Mouse (Mus musculus) heart, embryonic 13.5 days (tissue): ENCODE measurements at regions not wholly inside any gene's neighbourhood (a gene's known extent, or its start where the extent isn't known, plus 50 kb on each side); places are given as distances from the start of the nearest gene placed in this dataset.

Source experiments
- ATAC-seq: fragments of 200-750 bp; cut with Nextera tagmentation; 2 replicates; pipeline ENCODE4 v1.8.0; 2017; ENCODE audit warnings: moderate TSS enrichment; ENCODE audit not compliant: insufficient number of reproducible peaks, low FRiP score, low TSS enrichment; ENCODE audit errors: extremely low read depth
- H3K27ac ChIP-seq: fragments of 300-500 bp; sonication (generic); replicated peaks from 2 replicates; pipeline ENCODE4 v1.5.1; 2015; ENCODE audit warnings: moderate library complexity, mild to moderate bottlenecking, inconsistent platforms
- H3K27me3 ChIP-seq: fragments of 300-500 bp; sonication (generic); replicated peaks from 2 replicates; pipeline ENCODE4 v1.6.1; 2015; ENCODE audit warnings: mild to moderate bottlenecking, inconsistent platforms
- H3K36me3 ChIP-seq: fragments of 300-500 bp; sonication (generic); 2 replicates; pipeline ENCODE4 v1.6.1; 2015; ENCODE audit warnings: mild to moderate bottlenecking, inconsistent platforms
- H3K4me1 ChIP-seq: fragments of 300-500 bp; sonication (generic); 2 replicates; pipeline ENCODE4 v1.6.1; 2015; ENCODE audit warnings: inconsistent platforms
- H3K4me2 ChIP-seq: fragments of 300-500 bp; sonication (generic); 2 replicates; pipeline ENCODE4 v1.6.1; 2015; ENCODE audit warnings: inconsistent platforms, mild to moderate bottlenecking, moderate library complexity
- H3K4me3 ChIP-seq: fragments of 300-500 bp; sonication (generic); 2 replicates; pipeline ENCODE4 v1.5.1; 2015; ENCODE audit warnings: moderate library complexity, mild to moderate bottlenecking, inconsistent platforms
- H3K9ac ChIP-seq: fragments of 300-500 bp; sonication (generic); 2 replicates; pipeline ENCODE4 v1.6.1; 2015; ENCODE audit warnings: inconsistent platforms, mild to moderate bottlenecking, moderate library complexity
- H3K9me3 ChIP-seq: fragments of 300-500 bp; sonication (generic); 2 replicates; pipeline ENCODE4 v1.6.1; 2016; ENCODE audit warnings: inconsistent platforms
- WGBS: fragments of 180-500 bp; shearing (Covaris S2); methylation state at CpG from one replicate; pipeline ENCODE4 v1.1.7; 2015; ENCODE audit warnings: mixed read lengths; 5-methylcytosine and 5-hydroxymethylcytosine counted together

DNA sequence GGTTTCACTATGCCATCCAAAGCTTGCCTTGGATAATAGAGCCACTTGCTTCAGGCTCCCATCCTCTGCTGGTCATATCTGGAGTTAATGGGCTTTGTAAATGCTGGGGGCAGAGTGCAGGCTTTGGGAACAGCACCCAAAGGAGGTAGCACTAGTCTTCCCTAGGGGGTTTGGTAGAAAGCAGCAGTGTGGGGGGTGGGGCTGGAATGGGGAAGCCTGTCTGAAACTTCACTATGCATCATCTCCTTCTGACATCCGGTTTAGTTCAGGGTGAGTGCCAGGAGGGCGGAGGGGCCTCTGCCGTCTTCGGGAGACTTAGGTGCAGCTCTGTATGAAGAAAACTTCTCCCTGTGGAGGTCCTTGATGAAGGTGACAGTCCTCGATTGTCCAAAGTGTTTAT, 124.8 kb downstream of the Cd24a start:
- WGBS: 66% methylated on average over 5 of the region's 5 CpGs
- Histone ChIP-seq H3K27me3 (peaks cover 8% of the 10 kb centered on the region), H3K4me1 (0 out of 2 replicates have a peak, but pooled peaks cover under 1% of the 10 kb centered on the region), H3K36me3 (no peaks in the 10 kb centered on the region), H3K9me3 (no peaks in the 10 kb centered on the region), H3K4me3 (no peak overlapping the region), H3K27ac (no peak overlapping the region), H3K9ac (no peak overlapping the region), H3K4me2 (no peak overlapping the region)
- no peak for ATAC-seq

DNA sequence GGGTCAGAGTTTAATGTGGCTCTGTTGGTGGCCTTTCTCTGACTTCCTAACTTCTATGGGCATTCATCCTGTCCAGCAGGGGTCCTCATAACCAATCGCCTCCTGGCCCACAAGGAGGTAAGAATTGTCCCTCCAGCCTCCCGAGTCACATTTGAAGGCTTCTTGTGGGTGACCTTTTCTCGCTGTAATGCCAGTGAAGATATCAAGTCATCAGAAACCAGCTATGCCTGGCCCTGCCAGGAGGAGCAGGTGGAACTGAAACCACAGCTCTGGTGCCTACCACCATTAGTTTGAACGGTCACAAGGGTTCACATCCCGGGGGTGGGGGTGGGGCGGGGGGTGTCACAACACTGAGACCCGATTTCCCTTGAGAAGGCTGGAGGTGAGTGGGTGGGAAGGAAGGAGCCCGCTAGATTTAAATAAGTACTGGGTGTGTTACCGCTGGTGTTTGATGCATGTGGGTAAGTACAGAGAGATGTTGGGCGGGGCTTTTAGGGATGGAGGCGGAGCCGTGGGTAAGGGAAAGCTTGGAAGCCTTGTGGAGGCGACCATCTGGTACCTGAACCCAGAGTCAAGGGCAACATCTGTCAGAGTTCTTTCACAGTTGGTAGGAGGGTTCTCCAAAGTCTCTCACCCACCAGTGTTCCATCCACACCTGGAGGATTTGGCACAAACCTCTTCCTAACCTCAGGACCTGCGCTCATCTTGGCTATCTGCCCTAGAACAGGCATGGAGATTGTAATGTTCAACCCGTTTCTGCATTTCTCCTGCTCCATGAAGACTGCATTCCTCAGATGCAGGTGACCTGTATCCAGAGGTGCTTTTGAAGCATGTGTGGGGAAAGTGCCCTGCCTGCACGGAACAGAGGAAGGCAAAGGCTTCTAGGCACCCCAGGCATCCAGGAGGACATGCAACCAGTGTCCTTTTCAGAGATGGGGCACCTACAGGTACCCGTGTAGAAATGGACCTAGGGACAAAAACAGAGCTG, 128.2 kb downstream of the Cd24a start:
- H3K4me3 ChIP-seq: no peak overlapping the region

DNA sequence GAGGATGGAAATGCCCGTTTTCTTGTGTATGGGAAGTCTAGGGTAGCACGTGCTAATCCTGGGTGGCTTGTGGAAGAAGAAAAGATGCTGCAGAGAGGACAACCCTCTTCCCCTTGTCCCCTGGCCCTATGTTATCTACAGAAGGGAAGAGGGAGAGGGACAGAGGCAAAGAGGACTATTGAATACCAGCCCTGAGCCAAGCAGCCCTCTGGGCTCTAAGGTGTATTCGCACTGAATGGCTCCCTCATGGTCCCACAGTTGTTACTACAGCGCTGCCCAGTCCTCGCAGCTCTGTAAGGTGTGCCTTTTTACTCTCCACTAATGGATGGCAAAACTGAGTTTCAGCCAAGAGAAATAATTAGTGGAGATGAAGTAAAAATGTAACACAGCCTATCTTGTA, 128.9 kb downstream of the Cd24a start:
- ATAC-seq: no peak
- Histone ChIP-seq H3K36me3 (no peaks in the 10 kb centered on the region), H3K4me3 (no peak overlapping the region), H3K27me3 (peaks cover 8% of the 10 kb centered on the region), H3K9me3 (peaks cover 3% of the 10 kb centered on the region; the same call in 1 of the 2 replicates), H3K9ac (no peak overlapping the region), H3K4me2 (no peak overlapping the region), H3K4me1 (no peaks in the 10 kb centered on the region), H3K27ac (no peak overlapping the region)
- 59% methylated on average over 5 of the region's 5 CpGs for WGBS

More for the DNA sequence above, 128.2 kb downstream of the Cd24a start:
- WGBS: 44% methylated on average over 17 of the region's 17 CpGs
- H3K9ac ChIP-seq: no peak overlapping the region
- H3K27me3 ChIP-seq: peaks cover 8% of the 10 kb centered on the region
- H3K36me3 ChIP-seq: no peaks in the 10 kb centered on the region
- ATAC-seq: no peak
- peak overlapping the region; percentile 39 for H3K4me2 ChIP-seq
- no peaks in the 10 kb centered on the region for H3K4me1 ChIP-seq
- H3K9me3 ChIP-seq: no peaks in the 10 kb centered on the region
- H3K27ac ChIP-seq: no peak overlapping the region

DNA sequence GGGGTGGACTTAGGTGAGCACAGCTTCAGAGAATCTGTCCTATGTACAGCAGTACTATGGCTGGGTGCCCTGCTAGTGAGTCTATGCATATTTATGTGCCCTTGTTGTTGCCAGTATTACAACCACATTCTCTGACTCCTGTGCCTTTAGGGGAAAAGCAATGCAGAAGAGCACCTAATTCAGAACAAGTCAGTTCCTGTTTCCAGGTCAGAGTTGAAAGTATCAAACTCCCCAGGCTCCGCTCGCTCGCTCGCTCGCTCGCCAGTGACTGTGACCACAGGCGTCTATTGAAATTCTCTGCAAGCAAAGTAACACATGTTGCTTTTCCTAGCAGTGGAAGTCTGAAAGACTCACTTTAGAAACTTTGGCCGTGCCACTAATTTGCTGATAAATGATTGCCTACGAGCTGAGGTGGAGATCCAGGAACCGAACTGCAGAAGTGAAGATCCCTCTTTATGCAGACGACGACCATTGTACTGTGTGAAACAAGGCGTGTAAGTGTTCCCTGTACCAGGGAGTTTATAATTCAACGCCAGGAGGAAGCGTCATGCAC, 129.8 kb downstream of the Cd24a start:
- peaks cover 8% of the 10 kb centered on the region for H3K27me3 ChIP-seq
- no peaks in the 10 kb centered on the region for H3K4me1 ChIP-seq
- H3K4me3 ChIP-seq: no peak overlapping the region
- H3K4me2 ChIP-seq: no peak overlapping the region
- no peaks in the 10 kb centered on the region for H3K36me3 ChIP-seq
- H3K27ac ChIP-seq: no peak overlapping the region
- ATAC-seq: no peak
- H3K9me3 ChIP-seq: peaks cover 5% of the 10 kb centered on the region; the same call in 1 of the 2 replicates
- 67% methylated on average over 15 of the region's 15 CpGs for WGBS
- no peak overlapping the region for H3K9ac ChIP-seq

DNA sequence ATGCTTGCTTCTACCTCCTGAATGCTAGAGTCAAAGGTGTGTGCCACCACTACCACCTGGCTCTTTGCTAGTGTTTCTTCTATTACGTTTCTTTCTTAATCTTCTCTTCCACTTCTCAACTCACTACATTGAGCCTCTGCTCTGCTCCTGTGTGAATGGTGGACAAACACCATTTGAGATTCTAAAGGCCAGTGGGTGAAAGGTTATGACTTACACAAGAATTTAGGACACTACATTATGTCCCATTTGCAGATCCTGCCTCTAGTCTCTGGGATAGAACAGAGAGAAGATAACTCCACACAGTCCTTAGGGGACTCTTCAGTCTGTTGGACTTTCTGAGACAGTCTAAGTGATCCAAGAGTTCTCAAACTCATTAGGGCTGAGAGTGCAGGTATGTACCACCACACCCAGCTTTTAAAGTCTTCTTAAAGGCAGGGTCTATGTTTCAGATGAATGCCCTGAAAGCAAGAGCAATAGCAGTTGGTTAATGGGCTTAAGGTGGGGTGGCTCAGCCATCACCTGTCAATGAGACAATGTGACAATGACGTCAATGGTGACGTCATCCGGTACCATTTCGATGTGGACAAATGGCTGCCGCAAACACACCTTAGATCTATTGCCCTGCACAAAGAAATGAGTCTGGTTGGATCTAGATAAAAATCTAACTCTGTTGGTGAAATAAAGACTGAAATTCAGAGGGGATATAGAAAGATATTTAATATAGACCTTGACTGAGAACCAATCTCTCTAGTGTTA, 131.4 kb downstream of the Cd24a start:
- Histone ChIP-seq H3K9ac (no peak overlapping the region), H3K4me2 (no peak overlapping the region), H3K4me3 (no peak overlapping the region), H3K9me3 (peaks cover 5% of the 10 kb centered on the region; the same call in 1 of the 2 replicates), H3K27me3 (peaks cover 8% of the 10 kb centered on the region), H3K36me3 (no peaks in the 10 kb centered on the region), H3K27ac (no peak overlapping the region), H3K4me1 (no peaks in the 10 kb centered on the region)
- ATAC-seq: no peak
- 87% methylated on average over 6 of the region's 6 CpGs for WGBS

DNA sequence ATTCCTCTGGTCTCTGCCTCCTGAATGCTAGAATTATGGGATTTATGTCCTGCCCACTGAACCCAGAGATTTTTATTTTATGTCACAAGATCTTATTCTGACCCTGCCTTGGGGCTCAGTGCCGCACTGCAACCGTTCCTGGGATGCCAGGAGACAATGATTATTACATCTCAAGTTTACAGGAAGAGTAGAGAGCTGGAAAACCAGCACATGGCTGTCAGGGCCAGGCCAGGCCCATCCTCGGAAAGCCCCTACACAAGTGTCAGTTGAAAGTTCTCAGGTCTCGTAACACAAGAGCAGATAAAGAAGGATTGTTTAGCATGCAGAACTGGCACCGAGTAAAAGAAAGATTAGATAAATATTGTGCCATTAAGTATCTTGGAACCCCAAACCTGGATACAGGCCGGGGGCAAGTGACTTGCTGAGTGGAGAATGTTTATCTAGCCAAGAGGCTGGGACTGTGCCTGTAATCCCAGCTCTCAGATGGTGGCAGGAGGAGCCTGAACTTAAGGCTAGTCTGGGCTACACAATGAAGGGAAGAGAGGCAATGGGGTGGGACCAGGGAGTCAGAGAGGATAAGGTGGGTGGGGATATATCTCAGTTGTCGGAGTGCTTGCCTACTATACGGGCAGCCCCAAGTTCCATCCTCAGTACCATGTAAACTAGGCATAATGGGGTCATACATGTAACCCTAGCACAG, 132.3 kb downstream of the Cd24a start:
- peaks cover 5% of the 10 kb centered on the region; the same call in 1 of the 2 replicates for H3K9me3 ChIP-seq
- H3K27ac ChIP-seq: no peak overlapping the region
- H3K4me2 ChIP-seq: no peak overlapping the region
- H3K9ac ChIP-seq: no peak overlapping the region
- H3K4me3 ChIP-seq: no peak overlapping the region
- H3K4me1 ChIP-seq: no peaks in the 10 kb centered on the region
- no peaks in the 10 kb centered on the region for H3K36me3 ChIP-seq
- peaks cover 8% of the 10 kb centered on the region for H3K27me3 ChIP-seq
- no peak for ATAC-seq
- WGBS: 39% methylated on average over 8 of the region's 8 CpGs

DNA sequence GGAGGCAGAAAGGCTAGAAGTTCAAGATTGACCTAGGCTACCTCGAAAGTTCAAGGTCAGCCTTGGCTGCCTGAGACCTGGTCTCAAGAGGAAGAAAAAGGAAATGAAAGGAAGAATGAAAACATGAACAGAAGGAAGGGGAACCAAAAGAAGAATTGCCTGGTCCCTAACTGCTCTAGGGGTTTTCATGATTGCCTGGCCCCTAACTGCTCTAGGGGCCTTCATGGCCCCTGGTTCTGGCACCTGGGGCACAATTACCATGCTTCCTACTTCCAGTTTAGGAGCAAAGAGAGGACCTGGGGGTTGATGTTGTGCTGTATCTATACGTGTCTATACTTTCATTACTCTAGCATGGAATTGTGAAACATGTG, 132.8 kb downstream of the Cd24a start:
- no peaks in the 10 kb centered on the region for H3K4me1 ChIP-seq
- H3K27me3 ChIP-seq: peaks cover 8% of the 10 kb centered on the region
- WGBS: 84% methylated on average over 2 of the region's 2 CpGs
- H3K4me2 ChIP-seq: no peak overlapping the region
- H3K4me3 ChIP-seq: no peak overlapping the region
- H3K27ac ChIP-seq: no peak overlapping the region
- H3K36me3 ChIP-seq: no peaks in the 10 kb centered on the region
- ATAC-seq: no peak
- H3K9ac ChIP-seq: no peak overlapping the region
- H3K9me3 ChIP-seq: peaks cover 5% of the 10 kb centered on the region; the same call in 1 of the 2 replicates

DNA sequence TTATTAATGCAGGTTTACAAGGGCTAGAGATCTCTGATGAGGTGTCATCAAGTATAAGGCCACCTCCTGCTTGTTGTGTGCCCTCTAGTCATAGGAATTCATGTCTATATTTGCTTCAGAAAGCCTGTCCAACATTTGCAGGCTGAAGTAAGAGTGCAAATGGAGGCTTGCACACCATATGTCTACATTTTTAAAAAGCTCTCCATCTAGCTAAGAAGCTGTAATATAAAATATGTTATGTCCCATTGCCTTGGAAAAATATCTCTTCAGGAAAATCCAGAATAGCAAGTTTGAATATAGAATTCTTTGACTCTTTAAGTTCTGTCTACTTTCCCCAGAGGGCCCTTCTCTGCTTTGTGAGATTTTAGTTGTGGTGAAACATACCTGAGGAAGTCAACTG, 134.6 kb downstream of the Cd24a start:
- H3K4me1 ChIP-seq: no peaks in the 10 kb centered on the region
- no peak overlapping the region for H3K4me3 ChIP-seq
- no peak for ATAC-seq
- no peak overlapping the region for H3K9ac ChIP-seq
- H3K36me3 ChIP-seq: no peaks in the 10 kb centered on the region
- no peak overlapping the region for H3K4me2 ChIP-seq
- H3K9me3 ChIP-seq: peaks cover 9% of the 10 kb centered on the region; the same call in 1 of the 2 replicates
- H3K27me3 ChIP-seq: no peaks in the 10 kb centered on the region
- no peak overlapping the region for H3K27ac ChIP-seq

DNA sequence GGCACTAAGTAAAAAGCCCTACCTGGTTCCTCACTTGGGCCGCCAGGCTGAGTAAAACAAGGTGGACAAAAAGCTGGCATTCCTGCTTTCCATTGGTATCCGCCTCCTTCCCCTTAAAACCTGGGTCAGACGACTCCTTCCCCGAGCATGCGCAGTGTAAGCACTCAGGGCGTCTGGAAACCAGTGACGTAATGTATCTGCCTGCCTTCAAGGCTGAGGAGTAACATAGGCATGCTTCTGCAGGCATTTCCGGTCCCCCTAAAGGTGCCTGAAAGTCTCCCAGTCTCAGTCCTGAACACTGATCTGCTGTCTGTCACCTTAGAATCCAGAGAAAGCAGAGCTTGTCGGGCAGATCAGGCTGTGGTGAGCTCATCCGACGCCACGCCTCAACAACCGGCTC, 140.7 kb downstream of the Cd24a start:
- Histone ChIP-seq H3K27me3 (no peaks in the 10 kb centered on the region), H3K27ac (no peak overlapping the region), H3K9me3 (peaks cover 5% of the 10 kb centered on the region; the same call in 1 of the 2 replicates), H3K4me2 (peak overlapping the region; percentile 42), H3K9ac (no peak overlapping the region), H3K4me1 (peaks cover 32% of the 10 kb centered on the region), H3K36me3 (no peaks in the 10 kb centered on the region), H3K4me3 (no peak overlapping the region)
- 27% methylated on average over 13 of the region's 13 CpGs for WGBS
- no peak for ATAC-seq

DNA sequence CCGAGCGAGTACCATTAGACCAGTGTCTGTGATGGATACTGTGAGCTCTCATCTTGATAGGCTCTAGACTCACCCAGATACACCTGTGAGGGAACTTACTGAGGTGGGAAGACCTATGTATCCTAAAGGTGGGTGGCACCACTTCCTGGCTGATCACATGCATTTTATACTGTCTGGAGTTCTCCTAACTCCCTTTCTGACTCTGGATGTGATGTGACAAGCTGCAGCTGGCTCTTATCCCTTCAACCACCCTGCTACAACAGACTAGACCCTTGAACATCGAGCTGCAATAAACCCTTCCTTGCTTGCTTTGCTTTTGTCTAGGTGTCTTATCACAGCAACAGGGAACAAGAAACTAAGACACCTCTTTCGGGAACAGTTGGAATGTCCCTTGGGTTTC, 143.3 kb downstream of the Cd24a start:
- ATAC-seq: no peak
- H3K9ac ChIP-seq: no peak overlapping the region
- no peak overlapping the region for H3K27ac ChIP-seq
- H3K9me3 ChIP-seq: peaks cover 5% of the 10 kb centered on the region; the same call in 1 of the 2 replicates
- no peaks in the 10 kb centered on the region; the same call in 1 of the 2 replicates for H3K27me3 ChIP-seq
- no peaks in the 10 kb centered on the region for H3K36me3 ChIP-seq
- 59% methylated on average over 4 of the region's 4 CpGs for WGBS
- H3K4me2 ChIP-seq: no peak overlapping the region
- no peak overlapping the region for H3K4me3 ChIP-seq
- peaks cover 34% of the 10 kb centered on the region for H3K4me1 ChIP-seq

DNA sequence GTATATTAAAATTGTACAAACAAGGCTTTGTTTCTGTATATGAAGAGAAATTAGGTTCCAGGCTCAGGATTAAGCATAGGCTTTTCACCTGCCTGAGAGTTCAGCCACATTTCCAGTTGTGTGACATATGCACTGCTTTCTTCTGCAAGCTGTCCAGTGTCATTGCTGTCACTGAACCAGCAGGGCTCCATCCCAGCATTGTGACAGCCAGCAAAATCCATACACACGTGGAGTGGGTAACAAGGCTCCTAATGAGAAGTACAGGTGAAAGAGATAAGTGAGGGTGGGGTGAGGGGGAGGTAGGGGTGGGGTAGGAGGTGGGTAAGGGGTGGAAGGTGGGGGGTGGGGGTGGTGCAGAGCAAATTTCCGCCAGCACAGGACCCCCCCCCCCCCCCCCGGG, 144.1 kb downstream of the Cd24a start:
- no peaks in the 10 kb centered on the region; the same call in 1 of the 2 replicates for H3K27me3 ChIP-seq
- H3K27ac ChIP-seq: peak overlapping the region; percentile 24; the same call in 1 of the 2 replicates
- peaks cover 5% of the 10 kb centered on the region; the same call in 1 of the 2 replicates for H3K9me3 ChIP-seq
- H3K4me2 ChIP-seq: peak overlapping the region; percentile 76
- ATAC-seq: no peak
- WGBS: 6% methylated on average over 2 of the region's 3 CpGs
- peaks cover 34% of the 10 kb centered on the region for H3K4me1 ChIP-seq
- H3K9ac ChIP-seq: no peak overlapping the region
- H3K4me3 ChIP-seq: no peak overlapping the region
- no peaks in the 10 kb centered on the region for H3K36me3 ChIP-seq
